10 mouse cellular contexts compared by ENCODE assay signal in the genomic region with DNA sequence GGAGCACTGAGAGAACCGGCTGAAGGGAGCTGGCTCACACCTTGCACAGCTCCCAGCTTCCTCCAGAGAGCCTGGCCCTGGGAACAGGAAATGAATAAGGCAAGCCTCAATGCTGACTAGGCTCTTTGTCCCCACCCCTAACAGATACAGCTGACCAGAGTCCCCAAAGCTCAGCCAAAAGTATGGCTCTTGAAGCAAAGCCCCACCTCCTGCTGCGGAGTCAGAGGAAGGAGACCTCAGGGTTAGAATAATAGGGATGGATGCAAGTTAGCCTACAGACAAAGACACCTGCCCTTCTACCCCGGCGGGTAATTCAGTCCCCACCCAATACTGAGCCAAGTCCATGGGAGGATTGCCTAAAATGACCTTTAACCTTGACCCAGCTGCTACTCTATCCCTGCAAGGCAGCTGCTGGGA. TPM values are rescaled to one million over a fixed set of nuclear protein-coding genes. Genes with fewer than 3 reads are reported as not detected.
DNase-seq lines count a peak whose midpoint lies in the region; ATAC-seq and TF ChIP-seq lines count a peak whose summit lies in the region.
"Had no signal": no experiment of that assay in that cellular context is flagged by ENCODE, and none has a peak within 500 bp of the region (broad histone marks: within the 10 kb centered on the region; RNA-seq: fewer than 3 reads in every experiment).

No protein-coding gene starts in this region.

- WGBS in kidney, adult 2 months = 22% methylated on average over 4 of the region's 4 CpGs
- WGBS in forebrain, embryonic 15.5 days = 51% methylated on average over 4 of the region's 4 CpGs

- no peak overlapping the region for H3K4me3 ChIP-seq in kidney, adult 2 months (ENCODE audit: insufficient read depth, low read depth, low read length)
- no peak overlapping the region for H3K4me3 ChIP-seq in forebrain, embryonic 15.5 days

- H3K36me3 ChIP-seq in kidney, adult 2 months (ENCODE audit: control insufficient read depth, insufficient read depth, low read length) = no peaks in the 10 kb centered on the region
- no peaks in the 10 kb centered on the region for H3K36me3 ChIP-seq in forebrain, embryonic 15.5 days
- H3K36me3 ChIP-seq: G1E had no signal

- H3K27me3 ChIP-seq in kidney, adult 2 months (replicated peaks; ENCODE audit: control insufficient read depth, insufficient read depth, low read length) = no peaks in the 10 kb centered on the region
- no peaks in the 10 kb centered on the region for H3K27me3 ChIP-seq in forebrain, embryonic 15.5 days

- H3K4me2 ChIP-seq in forebrain, embryonic 15.5 days (replicated peaks) = no peak overlapping the region

- no peak for TF ChIP-seq POLR2A in kidney, adult 2 months (IDR thresholded peaks at IDR 0.05; ENCODE audit: low read depth, low read length)

- peak; percentile 70 for ATAC-seq in megakaryocyte, adult 5-6 weeks (ENCODE audit: poor library complexity, severe bottlenecking)
- no peak for ATAC-seq in forebrain, embryonic 15.5 days (replicated peaks)

- peak; percentile 39 for DNase-seq in layer of hippocampus, adult 9-11 months
- DNase-seq in layer of hippocampus, postnatal 36 days = no peak
- peak; percentile 35 for DNase-seq in brain, adult 2 months (ENCODE audit: low read depth, low spot score)
- peak; percentile 81 for DNase-seq in kidney, adult 2 months
- no peak for DNase-seq in gastrocnemius, postnatal 10 days
- no peak for DNase-seq in layer of hippocampus, postnatal 25 days (ENCODE audit: extremely low spot score in 1 of 2, low spot score in 1 of 2)
- DNase-seq: lung, adult 2 months had no signal

- no peak for TF ChIP-seq CTCF in kidney, adult 2 months (conservative IDR thresholded peaks at IDR 0.05; ENCODE audit: insufficient read depth, insufficient read length, low read depth, low read length)

- no peaks in the 10 kb centered on the region for H3K9me3 ChIP-seq in forebrain, embryonic 15.5 days
- H3K9me3 ChIP-seq: G1E had no signal

- H3K27ac ChIP-seq in kidney, adult 2 months (ENCODE audit: insufficient read depth, low read depth, low read length) = peak overlapping the region; percentile 48
- H3K27ac ChIP-seq in forebrain, embryonic 15.5 days (replicated peaks) = no peak overlapping the region

- no peak overlapping the region for H3K9ac ChIP-seq in forebrain, embryonic 15.5 days (replicated peaks)

- peaks cover 44% of the 10 kb centered on the region for H3K4me1 ChIP-seq in kidney, adult 2 months (ENCODE audit: control insufficient read depth, insufficient read depth, low read length)
- H3K4me1 ChIP-seq in forebrain, embryonic 15.5 days = no peaks in the 10 kb centered on the region

RNA-seq across cellular contexts. Expression of a gene that starts 22.7 kb away (rescaled TPM):
- total RNA-seq in layer of hippocampus, postnatal 36 days (2021) = 10 to 100 TPM; 49.5 to 50.8 TPM
- polyA plus RNA-seq in kidney, adult 2 months (2012; rRNA removed) = 153 and 182 TPM in 2 replicates
- total RNA-seq in megakaryocyte, adult 5-6 weeks (2015) = 43.0 and 47.8 TPM in 2 replicates
- total RNA-seq in megakaryocyte, adult 5-6 weeks (2017) = 31.5 and 32.2 TPM in 2 replicates
- total RNA-seq in gastrocnemius, postnatal 10 days (2021) = 10 to 100 TPM; 64.1 to 65.5 TPM
- total RNA-seq in layer of hippocampus, postnatal 25 days (2021) = 10 to 100 TPM; 50.1 to 57.6 TPM
- polyA plus RNA-seq in forebrain, embryonic 15.5 days (2015; fragmentation: Nextera tagmentation; extraction: Ambion mirVana) = 47.9 and 48.1 TPM in 2 replicates

RNA-seq across cellular contexts. Expression of a gene that starts 34.2 kb away (rescaled TPM):
- 1 to 10 TPM; 2.4 to 2.7 TPM for total RNA-seq in layer of hippocampus, postnatal 36 days (2021)
- polyA plus RNA-seq in kidney, adult 2 months (2012; rRNA removed) = 454 and 464 TPM in 2 replicates
- 13.1 and 19.3 TPM in 2 replicates for total RNA-seq in megakaryocyte, adult 5-6 weeks (2015)
- total RNA-seq in megakaryocyte, adult 5-6 weeks (2017) = 15.9 and 16.7 TPM in 2 replicates
- total RNA-seq in gastrocnemius, postnatal 10 days (2021) = 1 to 10 TPM; 3.1 to 5.5 TPM
- 1 to 10 TPM; 1.5 to 1.9 TPM for total RNA-seq in layer of hippocampus, postnatal 25 days (2021)
- 5.0 and 5.2 TPM in 2 replicates for polyA plus RNA-seq in forebrain, embryonic 15.5 days (2015; fragmentation: Nextera tagmentation; extraction: Ambion mirVana)

RNA-seq across cellular contexts. Expression of a gene that starts 43.3 kb away (rescaled TPM):
- total RNA-seq in layer of hippocampus, postnatal 36 days (2021) = 100 to 1,000 TPM; 105 to 108 TPM
- polyA plus RNA-seq in kidney, adult 2 months (2012; rRNA removed) = 366 and 425 TPM in 2 replicates
- 129 and 145 TPM in 2 replicates for total RNA-seq in megakaryocyte, adult 5-6 weeks (2015)
- 71.4 and 81.6 TPM in 2 replicates for total RNA-seq in megakaryocyte, adult 5-6 weeks (2017)
- total RNA-seq in gastrocnemius, postnatal 10 days (2021) = 100 to 1,000 TPM; 141 to 159 TPM
- 100 to 1,000 TPM; 112 TPM for total RNA-seq in layer of hippocampus, postnatal 25 days (2021)
- 269 and 282 TPM in 2 replicates for polyA plus RNA-seq in forebrain, embryonic 15.5 days (2015; fragmentation: Nextera tagmentation; extraction: Ambion mirVana)

RNA-seq across cellular contexts. Expression of a gene that starts 48.0 kb away (rescaled TPM):
- 10 to 100 TPM; 18.3 to 20.0 TPM for total RNA-seq in layer of hippocampus, postnatal 36 days (2021)
- 37.2 and 42.1 TPM in 2 replicates for polyA plus RNA-seq in kidney, adult 2 months (2012; rRNA removed)
- total RNA-seq in megakaryocyte, adult 5-6 weeks (2015) = 0.66 and 1.1 TPM in 2 replicates
- total RNA-seq in megakaryocyte, adult 5-6 weeks (2017) = 0.61 TPM in 1 of 2 replicates, not detected in the other
- total RNA-seq in gastrocnemius, postnatal 10 days (2021) = 100 to 1,000 TPM; 115 to 167 TPM
- 10 to 100 TPM; 15.8 to 21.2 TPM for total RNA-seq in layer of hippocampus, postnatal 25 days (2021)
- polyA plus RNA-seq in forebrain, embryonic 15.5 days (2015; fragmentation: Nextera tagmentation; extraction: Ambion mirVana) = 60.3 and 61.7 TPM in 2 replicates

Comparison
In these comparisons a context has a peak if more than half of its experiments do, and no peak if none do; other contexts are left out.
1. DNase-seq: peak in layer of hippocampus, adult 9-11 months (single experiment), brain, adult 2 months (single experiment) and kidney, adult 2 months (single experiment); none in layer of hippocampus, postnatal 36 days (0 of 2), gastrocnemius, postnatal 10 days (single experiment) and layer of hippocampus, postnatal 25 days (0 of 2).